Mouse (Mus musculus) kidney, postnatal 25 days (tissue): ENCODE data around the gene Gm20532.

Experiments
- DNase-seq, 2 experiments: peaks; one replicate each; pipeline ENCODE4 v3.0.0; 2021; ENCODE audit warnings: mixed read lengths in 2 of 2

Gm20532 gene

GRCm38 (mm10) chr2:26657426-26657825 lies 71.0 kb downstream of the Gm20532 start:
- no peak for DNase-seq

- DNase-seq = no peak
These were observed 74.8 kb downstream of the Gm20532 start for GRCm38 (mm10) chr2:26661143-26661752.

- DNase-seq = no peak
These were observed 75.5 kb downstream of the Gm20532 start for GRCm38 (mm10) chr2:26661768-26662508.

GRCm38 (mm10) chr2:26662509-26662882 lies 76.1 kb downstream of the Gm20532 start:
- no peak for DNase-seq

GRCm38 (mm10) chr2:26663112-26663511 lies 76.7 kb downstream of the Gm20532 start:
- DNase-seq = no peak

GRCm38 (mm10) chr2:26663551-26663950 lies 77.1 kb downstream of the Gm20532 start:
- DNase-seq = peak in 1 of 2 experiments; percentile 80

GRCm38 (mm10) chr2:26668746-26669145 lies 82.3 kb downstream of the Gm20532 start:
- DNase-seq = no peak

- DNase-seq = no peak
These were observed 84.7 kb downstream of the Gm20532 start, which contains the start of gene Lcn4 for GRCm38 (mm10) chr2:26671182-26671581. Lcn4 (minus strand) TSS chr2:26671282.
